Mouse (Mus musculus) MEL (cell line): ENCODE data around the gene Oxct1.

Experiments
- KAT2A ChIP-seq: conservative IDR thresholded peaks from 2 replicates; pipeline ENCODE4 v1.6.1; 2012; ENCODE audit warnings: low read depth, low read length, improper control_type of control experiment, inconsistent platforms
- MAFK ChIP-seq: IDR thresholded peaks from 2 replicates; pipeline ENCODE4 v1.6.1; 2011; ENCODE audit warnings: low read depth, mild to moderate bottlenecking, low read length, improper control_type of control experiment, borderline replicate concordance
- RAD21 ChIP-seq: IDR thresholded peaks from 2 replicates; pipeline ENCODE4 v1.6.1; 2011; ENCODE audit warnings: mild to moderate bottlenecking, low read depth, low read length, improper control_type of control experiment

DNA sequence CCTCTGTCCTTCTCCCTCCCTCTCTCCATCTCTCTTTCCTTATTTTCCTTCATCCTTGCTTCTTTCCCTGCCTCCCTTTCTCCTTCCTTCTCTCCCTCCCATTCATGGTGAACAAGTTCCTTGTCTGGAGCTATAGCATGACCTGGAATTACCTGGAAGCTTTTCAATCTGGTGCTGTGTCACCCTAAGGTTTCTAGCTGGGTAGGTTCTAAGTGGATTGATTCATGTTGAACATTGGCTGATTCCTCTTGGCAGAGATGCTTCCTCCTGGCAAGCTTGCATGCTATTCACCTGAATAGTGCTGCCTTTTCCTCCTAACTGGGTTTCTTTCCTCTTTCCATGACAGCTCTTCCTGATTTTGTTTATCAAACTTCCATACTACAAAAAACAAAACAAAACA, 2.8 kb downstream of the Oxct1 start:
- TF ChIP-seq RAD21 (no peak), MAFK (no peak), KAT2A (no peak)
